Mouse (Mus musculus) forebrain, embryonic 15.5 days (tissue): ENCODE measurements around the gene Ensa. TPM values are rescaled to one million over a fixed set of nuclear protein-coding genes. Genes with fewer than 3 reads are reported as not detected.
"Not testable (repeated sequence)": the region's sequence is repeated elsewhere in the genome, so short reads cannot be mapped to it uniquely, and the experiment has no call there.

Experiments
- ATAC-seq: fragments of 200-750 bp; cut with Nextera tagmentation; replicated peaks from 2 replicates; pipeline ENCODE4 v1.8.0; 2017; ENCODE audit warnings: mild to moderate bottlenecking, moderate TSS enrichment, moderate library complexity
- H3K27ac ChIP-seq: fragments of 300-500 bp; sonication (generic); replicated peaks from 2 replicates; pipeline ENCODE4 v1.5.1; 2015; ENCODE audit warnings: mild to moderate bottlenecking, inconsistent platforms
- H3K27me3 ChIP-seq: fragments of 300-500 bp; sonication (generic); 2 replicates; pipeline ENCODE4 v1.6.1; 2015; ENCODE audit warnings: inconsistent platforms
- H3K36me3 ChIP-seq: fragments of 300-500 bp; sonication (generic); 2 replicates; pipeline ENCODE4 v1.6.1; 2015; ENCODE audit warnings: mild to moderate bottlenecking, inconsistent platforms
- H3K4me1 ChIP-seq: fragments of 300-500 bp; sonication (generic); 2 replicates; pipeline ENCODE4 v1.6.1; 2015; ENCODE audit warnings: inconsistent platforms
- H3K4me2 ChIP-seq: fragments of 300-500 bp; sonication (generic); replicated peaks from 2 replicates; pipeline ENCODE4 v1.6.1; 2015; ENCODE audit warnings: mild to moderate bottlenecking, inconsistent platforms
- H3K4me3 ChIP-seq: fragments of 300-500 bp; sonication (generic); 2 replicates; pipeline ENCODE4 v1.5.1; 2015; ENCODE audit warnings: mild to moderate bottlenecking, inconsistent platforms
- H3K9ac ChIP-seq: fragments of 300-500 bp; sonication (generic); replicated peaks from 2 replicates; pipeline ENCODE4 v1.6.1; 2015; ENCODE audit warnings: mild to moderate bottlenecking, inconsistent platforms
- H3K9me3 ChIP-seq: fragments of 300-500 bp; sonication (generic); 2 replicates; pipeline ENCODE4 v1.6.1; 2016; ENCODE audit warnings: inconsistent platforms
- WGBS: fragments of 180-500 bp; shearing (Covaris S2); methylation state at CpG from one replicate; pipeline ENCODE4 v1.1.7; 2015; ENCODE audit warnings: mixed read lengths; 5-methylcytosine and 5-hydroxymethylcytosine counted together
- polyA plus RNA-seq: library from polyadenylated mRNA; unstranded; fragments of >200 nt; fragmentation: Nextera tagmentation; extraction: Ambion mirVana; gene quantifications from 2 replicates; pipeline ENCODE4 v1.2.1, GENCODE M21; 2015

Gene Ensa
- polyA plus RNA-seq, 1 experiment from 2014 or later: 121 TPM

GRCm38 (mm10) chr3:95650276-95651032, 25.7 kb downstream of the Ensa start:
- no peak overlapping the region for H3K4me3 ChIP-seq
- no peaks in the 10 kb centered on the region for H3K27me3 ChIP-seq
- H3K9ac ChIP-seq: no peak overlapping the region
- no peaks in the 10 kb centered on the region for H3K36me3 ChIP-seq
- no peak for ATAC-seq
- no peaks in the 10 kb centered on the region for H3K9me3 ChIP-seq
- no peak overlapping the region for H3K4me2 ChIP-seq
- H3K27ac ChIP-seq: no peak overlapping the region
- H3K4me1 ChIP-seq: no peaks in the 10 kb centered on the region
- WGBS: 84% methylated on average over 6 of the region's 6 CpGs

- no peaks in the 10 kb centered on the region for H3K9me3 ChIP-seq
- 92% methylated on average over 3 of the region's 3 CpGs for WGBS
- H3K27me3 ChIP-seq: no peaks in the 10 kb centered on the region
- H3K4me2 ChIP-seq: no peak overlapping the region
- no peak overlapping the region for H3K27ac ChIP-seq
- no peaks in the 10 kb centered on the region for H3K4me1 ChIP-seq
- ATAC-seq: no peak
- H3K4me3 ChIP-seq: no peak overlapping the region
- H3K9ac ChIP-seq: no peak overlapping the region
- no peaks in the 10 kb centered on the region for H3K36me3 ChIP-seq
Measured at GRCm38 (mm10) chr3:95651033-95651373, 26.2 kb downstream of the Ensa start.

- Histone ChIP-seq H3K9me3 (no peaks in the 10 kb centered on the region), H3K4me3 (no peak overlapping the region), H3K27me3 (no peaks in the 10 kb centered on the region), H3K4me1 (no peaks in the 10 kb centered on the region), H3K36me3 (no peaks in the 10 kb centered on the region), H3K27ac (no peak overlapping the region), H3K9ac (no peak overlapping the region), H3K4me2 (no peak overlapping the region)
- no peak for ATAC-seq
- WGBS: 92% methylated on average over 16 of the region's 16 CpGs
Measured at GRCm38 (mm10) chr3:95651391-95652203, 26.8 kb downstream of the Ensa start.

- no peak for ATAC-seq
- Histone ChIP-seq H3K4me3 (no peak overlapping the region), H3K27me3 (no peaks in the 10 kb centered on the region), H3K36me3 (no peaks in the 10 kb centered on the region), H3K9ac (no peak overlapping the region), H3K4me2 (no peak overlapping the region), H3K27ac (no peak overlapping the region), H3K9me3 (no peaks in the 10 kb centered on the region), H3K4me1 (no peaks in the 10 kb centered on the region)
- 60% methylated on average over 7 of the region's 7 CpGs for WGBS
Measured at GRCm38 (mm10) chr3:95652204-95652811, 27.5 kb downstream of the Ensa start.

- no peaks in the 10 kb centered on the region for H3K9me3 ChIP-seq
- no peak overlapping the region for H3K4me3 ChIP-seq
- H3K27me3 ChIP-seq: no peaks in the 10 kb centered on the region
- peaks cover 4% of the 10 kb centered on the region for H3K4me1 ChIP-seq
- H3K4me2 ChIP-seq: no peak overlapping the region
- H3K9ac ChIP-seq: no peak overlapping the region
- H3K36me3 ChIP-seq: no peaks in the 10 kb centered on the region
- H3K27ac ChIP-seq: no peak overlapping the region
- 21% methylated on average over 6 of the region's 6 CpGs for WGBS
- no peak for ATAC-seq
Measured at GRCm38 (mm10) chr3:95652871-95653270, 28.1 kb downstream of the Ensa start.

- H3K9ac ChIP-seq: no peak overlapping the region
- H3K4me1 ChIP-seq: peaks cover 4% of the 10 kb centered on the region
- no peak overlapping the region for H3K4me3 ChIP-seq
- H3K36me3 ChIP-seq: no peaks in the 10 kb centered on the region
- H3K27me3 ChIP-seq: no peaks in the 10 kb centered on the region
- no peak overlapping the region for H3K4me2 ChIP-seq
- H3K27ac ChIP-seq: no peak overlapping the region
- no peaks in the 10 kb centered on the region for H3K9me3 ChIP-seq
- no peak for ATAC-seq
- 26% methylated on average over 11 of the region's 11 CpGs for WGBS
Measured at GRCm38 (mm10) chr3:95653473-95654034, 28.8 kb downstream of the Ensa start.

- H3K27ac ChIP-seq, H3K4me1 ChIP-seq, ATAC-seq, H3K9me3 ChIP-seq, H3K27me3 ChIP-seq, H3K4me3 ChIP-seq, H3K4me2 ChIP-seq, H3K9ac ChIP-seq, H3K36me3 ChIP-seq: not testable (repeated sequence)
- 94% methylated on average over 3 of the region's 3 CpGs for WGBS
Measured at GRCm38 (mm10) chr3:95654371-95654770, 29.6 kb downstream of the Ensa start.

- H3K36me3 ChIP-seq: no peaks in the 10 kb centered on the region
- H3K4me3 ChIP-seq: no peak overlapping the region
- H3K27ac ChIP-seq: no peak overlapping the region
- H3K27me3 ChIP-seq: no peaks in the 10 kb centered on the region
- 82% methylated on average over 5 of the region's 5 CpGs for WGBS
- peaks cover 8% of the 10 kb centered on the region for H3K4me1 ChIP-seq
- H3K9ac ChIP-seq: no peak overlapping the region
- H3K4me2 ChIP-seq: no peak overlapping the region
- no peak for ATAC-seq
- H3K9me3 ChIP-seq: no peaks in the 10 kb centered on the region
Measured at GRCm38 (mm10) chr3:95655437-95655836, 30.6 kb downstream of the Ensa start.

- H3K36me3 ChIP-seq: peaks cover 11% of the 10 kb centered on the region; the same call in 1 of the 2 replicates
- H3K4me3 ChIP-seq: no peak overlapping the region
- no peaks in the 10 kb centered on the region for H3K27me3 ChIP-seq
- no peak overlapping the region for H3K27ac ChIP-seq
- H3K9ac ChIP-seq: no peak overlapping the region
- H3K4me1 ChIP-seq: peaks cover 24% of the 10 kb centered on the region
- H3K9me3 ChIP-seq: no peaks in the 10 kb centered on the region
- H3K4me2 ChIP-seq: no peak overlapping the region
- ATAC-seq: no peak
- WGBS: 94% methylated on average over 3 of the region's 3 CpGs
Measured at GRCm38 (mm10) chr3:95657108-95657507, 32.3 kb downstream of the Ensa start.

GRCm38 (mm10) chr3:95657711-95658110, 32.9 kb downstream of the Ensa start:
- Histone ChIP-seq H3K4me1 (peaks cover 30% of the 10 kb centered on the region), H3K27ac (peak overlapping the region; percentile 98), H3K9me3 (no peaks in the 10 kb centered on the region), H3K4me3 (peak overlapping the region; percentile 80), H3K9ac (peak overlapping the region; percentile 99; the same call in 1 of the 2 replicates), H3K27me3 (no peaks in the 10 kb centered on the region), H3K4me2 (peak overlapping the region; percentile 79; the same call in 1 of the 2 replicates), H3K36me3 (peaks cover 17% of the 10 kb centered on the region; the same call in 1 of the 2 replicates)
- ATAC-seq: no peak
- WGBS: 92% methylated on average over 3 of the region's 3 CpGs

GRCm38 (mm10) chr3:95658236-95658867, 33.6 kb downstream of the Ensa start, which contains the start of gene Mcl1:
TSS of gene Mcl1 (plus strand) at chr3:95658788.
- peaks cover 37% of the 10 kb centered on the region for H3K4me1 ChIP-seq
- peak within 1 kb of the TSS; percentile 79 for H3K4me2 ChIP-seq
- WGBS: under 1% methylated on average over 43 of the region's 43 CpGs
- H3K27me3 ChIP-seq: no peaks in the 10 kb centered on the region
- H3K36me3 ChIP-seq: peaks cover 20% of the 10 kb centered on the region
- H3K9ac ChIP-seq: peak within 1 kb of the TSS; percentile 99
- peak within 1 kb of the TSS; percentile 80 for H3K4me3 ChIP-seq
- ATAC-seq: peak; percentile 99
- H3K9me3 ChIP-seq: no peaks in the 10 kb centered on the region
- peak within 1 kb of the TSS; percentile 98 for H3K27ac ChIP-seq
